Comparison of ENCODE assay signal across 21 mouse cellular contexts in the genomic region with DNA sequence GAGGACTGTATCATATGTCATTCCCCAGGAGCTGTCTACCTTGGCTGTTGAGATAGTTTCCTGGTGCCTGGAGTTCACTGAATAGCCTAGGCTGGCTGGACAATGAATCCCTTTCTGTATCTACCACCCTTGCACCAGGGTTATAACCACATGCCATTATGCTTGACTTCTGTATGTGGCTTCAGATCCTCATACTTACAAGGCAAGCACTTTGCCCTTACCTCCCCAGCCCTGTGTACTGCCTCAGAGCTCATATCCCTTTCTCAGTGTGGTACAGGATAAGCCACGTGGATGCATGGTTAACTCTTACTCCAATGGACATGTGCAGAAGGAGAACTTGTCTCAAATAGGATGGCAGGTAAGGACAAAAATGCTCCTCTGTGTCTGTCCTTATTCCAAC.
A peak's percentile ranks its signal among the peaks of the same experiment; 100 is the strongest.
DNase-seq lines count a peak whose midpoint lies in the region; ATAC-seq and TF ChIP-seq lines count a peak whose summit lies in the region.
"Had no signal": no experiment of that assay in that cellular context is flagged by ENCODE, and none has a peak within 500 bp of the region (broad histone marks: within the 10 kb centered on the region; RNA-seq: fewer than 3 reads in every experiment).

No protein-coding gene starts in this region.

- peaks cover 16% of the 10 kb centered on the region; the same call in 1 of the 2 replicates for H3K4me1 ChIP-seq in spleen, adult 2 months (ENCODE audit: control insufficient read depth, insufficient read depth, insufficient read length)
- H3K4me1 ChIP-seq: embryonic facial prominence, embryonic 12.5 days; embryonic facial prominence, embryonic 15.5 days; forebrain, embryonic 12.5 days; forebrain, embryonic 15.5 days; hindbrain, embryonic 13.5 days; intestine, embryonic 15.5 days had no signal

- H3K27ac ChIP-seq in spleen, adult 2 months (ENCODE audit: insufficient read depth, low read length) = peak overlapping the region; percentile 85
- H3K27ac ChIP-seq: embryonic facial prominence, embryonic 12.5 days; embryonic facial prominence, embryonic 15.5 days; forebrain, embryonic 12.5 days; forebrain, embryonic 15.5 days; hindbrain, embryonic 13.5 days; intestine, embryonic 15.5 days had no signal

- TF ChIP-seq CTCF in spleen, adult 2 months (IDR thresholded peaks at IDR 0.05; ENCODE audit: extremely low read depth, insufficient read depth, insufficient read length, insufficient replicate concordance) = no peak

- H3K4me3 ChIP-seq in spleen, adult 2 months (ENCODE audit: extremely low read depth, insufficient read depth, insufficient read length) = no peak overlapping the region
- H3K4me3 ChIP-seq: embryonic facial prominence, embryonic 12.5 days; embryonic facial prominence, embryonic 15.5 days; forebrain, embryonic 12.5 days; forebrain, embryonic 15.5 days; hindbrain, embryonic 13.5 days; intestine, embryonic 15.5 days had no signal

- ATAC-seq in common myeloid progenitor, adult 5-6 weeks (replicated peaks; ENCODE audit: low read depth, poor library complexity, severe bottlenecking) = 0 out of 2 replicates have a peak, but pooled peaks have one; percentile 22
- ATAC-seq in megakaryocyte, adult 5-6 weeks (ENCODE audit: poor library complexity, severe bottlenecking) = peak; percentile 22; the same call in 1 of the 2 replicates
- ATAC-seq: activated CD4-positive, CD25-positive, alpha-beta regulatory T cell, adult 4 months; forebrain, embryonic 15.5 days; hindbrain, embryonic 16.5 days; intestine, embryonic 15.5 days had no signal

- H3K27me3 ChIP-seq in spleen, adult 2 months (ENCODE audit: control insufficient read depth, insufficient read depth, low read length) = no peaks in the 10 kb centered on the region
- H3K27me3 ChIP-seq: embryonic facial prominence, embryonic 12.5 days; embryonic facial prominence, embryonic 15.5 days; forebrain, embryonic 12.5 days; forebrain, embryonic 15.5 days; hindbrain, embryonic 13.5 days; intestine, embryonic 15.5 days had no signal

- WGBS in spleen, adult 2 months = 23% methylated on average over 1 of the region's 1 CpGs

- no peak for TF ChIP-seq POLR2A in spleen, adult 2 months (IDR thresholded peaks at IDR 0.05; ENCODE audit: low read depth, low read length)

- no peak for DNase-seq in spleen, adult 2 months (ENCODE audit: low read depth in 1 of 2, low spot score in 2 of 2)
- DNase-seq in spleen, postnatal 4 days (ENCODE audit: low spot score in 2 of 2) = no peak
- no peak for DNase-seq in MN1 (ENCODE audit: low spot score)
- DNase-seq in frontal cortex, postnatal 14 days (ENCODE audit: low spot score in 2 of 2) = no peak
- DNase-seq in adrenal gland, postnatal 25 days = no peak
- DNase-seq: adrenal gland, adult 8-10 months; cerebellum, adult 11-12 months; cerebellum, adult 9-10 months; cerebellum, postnatal 14 days; gastrocnemius, postnatal 10 days; gastrocnemius, postnatal 36 days had no signal

- no peaks in the 10 kb centered on the region for H3K36me3 ChIP-seq in spleen, adult 2 months (ENCODE audit: control insufficient read depth, insufficient read depth, low read length)
- H3K36me3 ChIP-seq: embryonic facial prominence, embryonic 12.5 days; embryonic facial prominence, embryonic 15.5 days; forebrain, embryonic 12.5 days; forebrain, embryonic 15.5 days; hindbrain, embryonic 13.5 days; intestine, embryonic 15.5 days had no signal
